Mouse (Mus musculus) right cerebral cortex, postnatal 4 days (tissue): ENCODE measurements around the gene Ipcef1.
"Not testable (repeated sequence)": the region's sequence is repeated elsewhere in the genome, so short reads cannot be mapped to it uniquely, and the experiment has no call there.

Experiments
- DNase-seq: peaks from one replicate; pipeline ENCODE4 v3.0.0-alpha.2; 2022

Ipcef1 gene

GRCm38 (mm10) chr10:6882041-6882440 lies 170.2 kb downstream of the Ipcef1 start:
- DNase-seq, result not testable (repeated sequence)

DNA sequence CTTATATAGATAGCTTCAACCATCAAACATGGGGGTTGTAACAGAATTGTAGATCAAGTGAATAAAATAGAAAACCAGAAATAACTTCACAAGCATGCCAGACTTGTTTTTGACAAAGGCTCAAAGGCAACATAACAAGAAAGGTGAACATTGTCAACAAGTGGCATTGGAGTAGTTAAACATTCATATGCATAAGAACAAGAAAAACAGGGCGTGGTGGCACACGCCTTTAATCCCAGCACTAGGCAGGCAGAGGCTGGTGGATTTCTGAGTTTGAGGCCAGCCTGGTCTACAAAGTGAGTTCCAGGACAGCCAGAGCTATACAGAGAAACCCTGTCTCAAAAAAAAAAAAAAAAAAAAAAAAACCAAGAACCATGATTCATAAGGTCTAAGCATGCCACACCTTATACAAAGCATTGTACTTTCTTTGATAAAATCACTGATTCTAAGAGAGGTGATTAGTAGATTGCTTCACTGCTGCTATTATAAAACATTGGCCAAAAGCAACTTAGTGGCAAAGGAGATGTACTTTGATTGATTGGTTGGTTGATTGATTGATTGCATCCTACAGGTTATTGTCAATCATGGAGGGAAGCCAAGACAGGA lies 173.9 kb downstream of the Ipcef1 start:
- DNase-seq, result no peak

GRCm38 (mm10) chr10:6873917-6874316 lies 178.4 kb downstream of the Ipcef1 start:
- no peak for DNase-seq

- DNase-seq, result no peak
Measured at GRCm38 (mm10) chr10:6871418-6872072, 180.7 kb downstream of the Ipcef1 start.

- DNase-seq, result no peak
Measured at GRCm38 (mm10) chr10:6855812-6856211, 196.5 kb downstream of the Ipcef1 start.

GRCm38 (mm10) chr10:6848834-6849233 lies 203.4 kb downstream of the Ipcef1 start:
- no peak for DNase-seq

DNA sequence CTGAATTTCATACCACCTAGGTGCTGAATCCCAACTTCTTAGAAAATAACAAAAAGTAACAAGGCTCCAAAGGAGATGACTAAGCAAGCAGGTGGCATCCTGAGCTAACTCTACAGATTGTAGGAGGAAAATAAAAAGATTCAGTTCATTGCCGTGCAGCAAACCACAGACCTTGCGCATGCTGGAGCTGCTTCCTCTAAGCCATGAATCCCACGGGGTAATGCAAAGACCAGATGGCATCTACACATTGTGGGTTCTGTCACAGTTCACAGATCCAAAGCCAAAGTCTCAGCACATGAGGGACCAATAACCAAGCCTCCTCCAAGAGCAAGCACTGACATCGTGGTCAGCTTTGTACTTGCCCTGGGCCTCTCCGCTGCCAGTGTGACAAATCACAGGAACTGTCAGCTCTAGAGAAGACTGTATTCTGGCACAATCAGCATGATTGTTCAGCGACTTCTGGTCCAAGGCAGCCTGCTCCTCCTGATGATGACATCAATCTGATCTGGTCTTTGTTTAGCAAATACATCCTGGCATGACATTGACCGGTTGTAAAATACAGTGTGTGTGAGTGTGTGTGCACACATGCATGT lies 204.0 kb downstream of the Ipcef1 start:
- DNase-seq, result no peak

DNA sequence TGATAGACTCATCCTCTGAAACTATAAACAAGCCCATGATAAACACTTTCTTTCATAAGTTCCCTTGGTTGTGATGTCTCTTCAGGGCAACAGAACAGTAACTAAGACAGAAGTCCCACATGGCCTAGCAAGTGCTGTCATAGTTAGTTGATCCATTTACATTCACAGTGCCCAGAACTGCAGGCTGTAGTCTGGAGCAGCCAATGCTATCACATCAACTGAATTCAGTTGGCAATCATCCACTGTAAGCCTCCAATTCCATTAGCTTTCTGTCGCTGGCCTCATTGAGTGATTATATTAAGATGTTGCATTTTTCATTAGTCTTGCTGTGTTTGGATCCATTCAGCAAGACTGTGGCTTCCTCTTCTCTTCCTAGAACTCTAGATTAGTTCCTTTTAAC lies 206.0 kb downstream of the Ipcef1 start:
- no peak for DNase-seq

DNA sequence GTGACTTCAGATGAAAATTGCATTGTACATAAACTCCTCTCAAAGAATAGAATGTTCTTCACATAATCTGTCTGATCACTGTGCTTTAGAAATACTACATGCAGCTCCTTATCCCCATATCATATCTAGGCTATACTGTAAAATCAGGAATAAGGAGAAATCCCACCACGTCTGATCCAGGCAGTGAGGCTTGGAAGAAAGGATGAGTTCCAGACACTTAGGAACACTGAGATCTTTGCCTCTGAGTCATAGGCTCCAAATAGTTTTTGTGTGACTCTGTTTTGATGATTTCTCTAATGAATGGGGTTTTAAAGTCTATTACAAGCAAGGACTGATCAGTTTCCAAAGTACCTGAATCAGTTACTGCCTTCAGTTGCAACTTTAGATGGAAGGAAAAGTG lies 210.1 kb downstream of the Ipcef1 start:
- DNase-seq, result no peak
